Mouse (Mus musculus): ENCODE measurements around the gene Tmco4. TPM values are rescaled to one million over a fixed set of nuclear protein-coding genes. Genes with fewer than 3 reads are reported as not detected.
A peak's percentile ranks its signal among the peaks of the same experiment; 100 is the strongest.
"Not testable (repeated sequence)": the region's sequence is repeated elsewhere in the genome, so short reads cannot be mapped to it uniquely, and the experiment has no call there.

Tmco4 gene
- polyA plus RNA-seq, 1 experiment from 2014 or later: 5.5 TPM

DNA sequence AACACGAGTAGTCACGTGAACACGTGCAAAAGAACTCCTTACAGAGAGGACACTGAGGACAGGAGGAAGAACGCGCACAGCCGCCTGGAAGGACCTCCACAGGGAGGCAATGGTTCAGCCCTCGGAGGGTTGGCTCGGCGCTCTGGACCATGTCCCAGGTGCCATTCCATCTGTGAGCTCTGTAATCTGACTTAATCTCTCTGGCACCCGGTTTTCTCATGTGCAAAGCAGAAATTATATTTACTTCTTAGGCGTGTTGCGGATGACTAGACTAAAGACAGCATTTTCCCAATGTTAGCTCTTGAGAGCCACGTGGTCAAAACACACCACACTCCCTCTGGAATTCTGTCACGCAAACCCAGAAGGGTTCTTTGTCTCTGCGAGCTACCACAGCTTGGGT lies 13.6 kb upstream of the Tmco4 start:
- H3K27me3 ChIP-seq: no peaks in the 10 kb centered on the region
- H3K9me3 ChIP-seq: no peaks in the 10 kb centered on the region
- ATAC-seq (ENCODE audit: insufficient number of reproducible peaks, low FRiP score, low TSS enrichment, low read depth): no peak
- H3K9ac ChIP-seq: no peak overlapping the region
- H3K36me3 ChIP-seq: no peaks in the 10 kb centered on the region
- no peak overlapping the region for H3K4me2 ChIP-seq
- no peak overlapping the region for H3K27ac ChIP-seq
- H3K4me3 ChIP-seq: no peak overlapping the region
- H3K4me1 ChIP-seq: no peaks in the 10 kb centered on the region
- WGBS: 78% methylated on average over 15 of the region's 15 CpGs

DNA sequence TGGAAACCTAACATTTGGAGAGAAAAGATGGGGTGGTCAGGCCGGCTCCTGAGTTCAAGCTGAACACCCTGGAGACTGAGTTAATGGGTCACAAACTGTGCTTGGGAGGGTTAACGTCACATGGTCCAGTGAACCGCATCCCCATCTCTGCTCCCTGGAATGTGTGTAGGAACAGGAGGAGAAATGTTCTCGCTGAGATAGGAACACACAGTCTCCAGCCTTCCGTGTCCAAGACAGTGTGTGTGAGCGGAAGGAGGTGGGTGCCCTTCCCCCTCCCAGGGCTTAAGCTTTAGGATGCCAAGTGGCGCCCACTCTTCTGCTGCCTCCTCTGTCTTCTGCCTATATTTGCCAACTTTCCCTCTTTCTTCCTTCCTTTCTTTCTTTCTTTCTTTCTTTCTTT lies 12.8 kb upstream of the Tmco4 start:
- ATAC-seq (ENCODE audit: insufficient number of reproducible peaks, low FRiP score, low TSS enrichment, low read depth): no peak
- Histone ChIP-seq H3K4me3 (no peak overlapping the region), H3K27me3 (no peaks in the 10 kb centered on the region), H3K27ac (no peak overlapping the region), H3K4me2 (no peak overlapping the region), H3K36me3 (no peaks in the 10 kb centered on the region), H3K9ac (no peak overlapping the region), H3K4me1 (no peaks in the 10 kb centered on the region), H3K9me3 (no peaks in the 10 kb centered on the region)
- 75% methylated on average over 7 of the region's 7 CpGs for WGBS

- Histone ChIP-seq H3K36me3 (no peaks in the 10 kb centered on the region), H3K4me3 (no peak overlapping the region), H3K27me3 (0 out of 2 replicates have a peak, but pooled peaks cover under 1% of the 10 kb centered on the region), H3K9me3 (no peaks in the 10 kb centered on the region), H3K27ac (no peak overlapping the region), H3K4me1 (no peaks in the 10 kb centered on the region), H3K4me2 (no peak overlapping the region), H3K9ac (no peak overlapping the region)
- WGBS: 69% methylated on average over 5 of the region's 5 CpGs
- ATAC-seq (ENCODE audit: insufficient number of reproducible peaks, low FRiP score, low TSS enrichment, low read depth): no peak
Observed at GRCm38 (mm10) chr4:138962719-138963118, 10.0 kb upstream of the Tmco4 start.

DNA sequence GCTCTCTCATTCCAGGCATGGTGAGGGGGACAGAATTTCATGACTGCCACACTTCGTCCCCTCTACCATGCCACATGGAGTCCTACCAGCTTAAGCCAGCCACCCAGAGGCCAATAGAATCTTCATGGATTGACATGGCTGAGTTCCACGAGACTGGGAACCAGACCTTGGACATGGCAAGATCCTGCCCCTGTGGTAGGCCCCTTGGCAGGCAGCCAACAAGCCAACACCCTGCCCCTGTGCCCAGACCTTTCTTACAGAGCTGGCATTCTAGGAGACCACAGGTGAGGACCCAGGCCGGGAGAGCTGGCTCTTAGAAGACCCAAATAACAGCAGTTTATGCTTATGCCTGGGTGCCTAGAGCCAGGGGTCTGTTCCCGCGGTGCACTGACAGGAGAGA lies 6.8 kb upstream of the Tmco4 start:
- H3K27ac ChIP-seq: no peak overlapping the region
- H3K4me3 ChIP-seq: no peak overlapping the region
- 0 out of 2 replicates have a peak, but pooled peaks cover 2% of the 10 kb centered on the region for H3K27me3 ChIP-seq
- H3K4me1 ChIP-seq: no peaks in the 10 kb centered on the region
- no peak for ATAC-seq (ENCODE audit: insufficient number of reproducible peaks, low FRiP score, low TSS enrichment, low read depth)
- H3K4me2 ChIP-seq: no peak overlapping the region
- WGBS: 71% methylated on average over 5 of the region's 5 CpGs
- H3K36me3 ChIP-seq: no peaks in the 10 kb centered on the region
- H3K9ac ChIP-seq: no peak overlapping the region
- no peaks in the 10 kb centered on the region for H3K9me3 ChIP-seq

DNA sequence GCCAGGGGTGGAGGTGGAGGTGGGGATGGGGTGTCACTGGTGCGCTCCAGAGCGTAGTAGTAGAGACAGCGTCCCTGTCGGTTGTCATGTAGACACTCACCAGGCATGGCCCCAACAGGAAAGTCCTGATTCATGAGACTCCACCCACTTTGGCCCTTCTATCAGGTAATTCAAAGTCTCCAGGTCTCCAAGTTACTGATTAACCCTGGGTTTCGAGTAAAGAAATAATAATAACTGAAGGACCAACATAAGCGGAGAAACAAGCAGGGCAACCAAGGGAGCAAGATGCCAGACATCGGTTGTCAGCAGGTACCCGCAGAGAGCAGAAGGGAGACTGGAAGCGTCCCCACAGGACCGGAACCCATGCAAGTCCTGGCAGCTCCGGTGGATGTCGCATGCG lies 5.8 kb upstream of the Tmco4 start, which contains the start of gene Rnf186:
Gene Rnf186, plus strand, starts transcription at position 247 of the 400 bp plus-strand sequence.
- ATAC-seq (ENCODE audit: insufficient number of reproducible peaks, low FRiP score, low TSS enrichment, low read depth): no peak

DNA sequence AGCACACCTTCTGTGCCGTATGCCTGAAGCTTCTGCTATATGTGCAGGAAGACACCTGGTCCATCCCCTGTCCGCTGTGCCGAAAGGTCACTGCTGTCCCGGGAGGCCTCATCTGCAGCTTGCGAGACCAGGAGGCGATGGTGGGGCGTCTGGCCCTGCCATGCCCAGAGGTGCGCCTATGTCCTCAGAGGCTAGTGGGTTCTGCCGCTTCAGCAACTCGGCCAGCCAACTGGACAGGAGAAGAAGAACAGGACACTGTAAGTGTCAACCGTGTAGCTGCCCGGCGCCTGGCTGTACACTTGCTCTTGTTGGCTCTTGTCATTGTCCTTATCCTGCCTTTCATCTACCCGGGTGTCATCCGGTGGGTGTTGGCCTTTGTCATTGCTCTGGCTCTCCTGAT lies 5.2 kb upstream of the Tmco4 start:
- Histone ChIP-seq H3K27me3 (0 out of 2 replicates have a peak, but pooled peaks cover 2% of the 10 kb centered on the region), H3K4me3 (no peak overlapping the region), H3K4me1 (peaks cover 7% of the 10 kb centered on the region), H3K4me2 (no peak overlapping the region), H3K9ac (no peak overlapping the region), H3K36me3 (no peaks in the 10 kb centered on the region), H3K9me3 (no peaks in the 10 kb centered on the region), H3K27ac (no peak overlapping the region)
- WGBS: 88% methylated on average over 15 of the region's 15 CpGs
- ATAC-seq (ENCODE audit: insufficient number of reproducible peaks, low FRiP score, low TSS enrichment, low read depth): no peak

More for the DNA sequence above, 5.8 kb upstream of the Tmco4 start, which contains the start of gene Rnf186:
- Histone ChIP-seq H3K4me2 (no peak within 1 kb of the TSS), H3K9ac (no peak within 1 kb of the TSS), H3K4me1 (peaks cover 1% of the 10 kb centered on the region), H3K9me3 (no peaks in the 10 kb centered on the region), H3K27ac (no peak within 1 kb of the TSS), H3K4me3 (no peak within 1 kb of the TSS), H3K36me3 (no peaks in the 10 kb centered on the region), H3K27me3 (0 out of 2 replicates have a peak, but pooled peaks cover 2% of the 10 kb centered on the region)
- WGBS: 85% methylated on average over 13 of the region's 13 CpGs

GRCm38 (mm10) chr4:138968772-138969556 lies 3.7 kb upstream of the Tmco4 start:
- no peak overlapping the region for H3K9ac ChIP-seq
- no peak overlapping the region for H3K4me3 ChIP-seq
- no peaks in the 10 kb centered on the region for H3K9me3 ChIP-seq
- ATAC-seq (ENCODE audit: insufficient number of reproducible peaks, low FRiP score, low TSS enrichment, low read depth): no peak
- no peaks in the 10 kb centered on the region for H3K36me3 ChIP-seq
- 59% methylated on average over 16 of the region's 16 CpGs for WGBS
- no peak overlapping the region for H3K4me2 ChIP-seq
- peaks cover 20% of the 10 kb centered on the region for H3K4me1 ChIP-seq
- 0 out of 2 replicates have a peak, but pooled peaks cover 2% of the 10 kb centered on the region for H3K27me3 ChIP-seq
- H3K27ac ChIP-seq: no peak overlapping the region

- H3K36me3 ChIP-seq: no peaks in the 10 kb centered on the region
- H3K4me3 ChIP-seq: no peak overlapping the region
- 53% methylated on average over 9 of the region's 9 CpGs for WGBS
- H3K4me2 ChIP-seq: no peak overlapping the region
- H3K9me3 ChIP-seq: no peaks in the 10 kb centered on the region
- 0 out of 2 replicates have a peak, but pooled peaks cover 2% of the 10 kb centered on the region for H3K27me3 ChIP-seq
- no peak overlapping the region for H3K27ac ChIP-seq
- H3K4me1 ChIP-seq: peaks cover 20% of the 10 kb centered on the region
- ATAC-seq (ENCODE audit: insufficient number of reproducible peaks, low FRiP score, low TSS enrichment, low read depth): no peak
- H3K9ac ChIP-seq: no peak overlapping the region
Observed at GRCm38 (mm10) chr4:138969736-138970135, 3.0 kb upstream of the Tmco4 start.

DNA sequence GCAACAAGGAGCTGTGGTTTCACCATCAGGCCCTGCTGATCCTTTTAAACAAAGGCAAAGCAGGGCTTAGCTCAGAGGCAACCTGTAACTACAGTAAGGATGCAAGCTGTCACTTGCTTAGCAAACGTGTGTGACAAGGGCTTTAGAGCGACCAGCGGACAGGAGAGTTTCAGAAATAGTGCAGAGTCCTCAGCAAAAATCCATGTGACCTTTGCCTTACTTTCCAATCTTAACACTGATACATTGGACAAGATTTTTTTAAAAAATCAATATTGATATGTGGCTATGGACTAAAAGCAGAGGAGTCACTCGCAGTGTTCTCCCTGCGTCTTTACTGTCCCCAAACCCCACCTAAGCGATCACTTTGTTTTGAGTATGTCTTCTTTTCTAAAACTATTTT lies 1.3 kb upstream of the Tmco4 start:
- no peaks in the 10 kb centered on the region for H3K36me3 ChIP-seq
- H3K4me3 ChIP-seq: no peak overlapping the region
- H3K9me3 ChIP-seq: no peaks in the 10 kb centered on the region
- no peak overlapping the region for H3K9ac ChIP-seq
- no peak for ATAC-seq (ENCODE audit: insufficient number of reproducible peaks, low FRiP score, low TSS enrichment, low read depth)
- 90% methylated on average over 6 of the region's 6 CpGs for WGBS
- no peak overlapping the region for H3K27ac ChIP-seq
- H3K4me1 ChIP-seq: peaks cover 20% of the 10 kb centered on the region
- no peak overlapping the region for H3K4me2 ChIP-seq
- 0 out of 2 replicates have a peak, but pooled peaks cover 2% of the 10 kb centered on the region for H3K27me3 ChIP-seq

- H3K9me3 ChIP-seq: no peaks in the 10 kb centered on the region
- peak overlapping the region; percentile 61 for H3K4me3 ChIP-seq
- peak overlapping the region; percentile 80 for H3K9ac ChIP-seq
- H3K36me3 ChIP-seq: no peaks in the 10 kb centered on the region
- H3K27ac ChIP-seq: peak overlapping the region; percentile 85
- H3K27me3 ChIP-seq: 0 out of 2 replicates have a peak, but pooled peaks cover 2% of the 10 kb centered on the region
- WGBS: 16% methylated on average over 20 of the region's 20 CpGs
- 0 out of 2 replicates have a peak, but pooled peaks have one; percentile 27 for ATAC-seq (ENCODE audit: insufficient number of reproducible peaks, low FRiP score, low TSS enrichment, low read depth)
- H3K4me2 ChIP-seq: peak overlapping the region; percentile 94
- peaks cover 20% of the 10 kb centered on the region for H3K4me1 ChIP-seq
Observed at GRCm38 (mm10) chr4:138972139-138972826, 405 bp upstream of the Tmco4 start.

GRCm38 (mm10) chr4:138973719-138974115 lies 1.0 kb downstream of the Tmco4 start:
- H3K36me3 ChIP-seq: no peaks in the 10 kb centered on the region
- peaks cover 20% of the 10 kb centered on the region for H3K4me1 ChIP-seq
- no peaks in the 10 kb centered on the region for H3K27me3 ChIP-seq
- H3K27ac ChIP-seq: 0 out of 2 replicates have a peak overlapping the region, but pooled peaks have one; percentile 85
- WGBS: 61% methylated on average over 3 of the region's 3 CpGs
- H3K4me3 ChIP-seq: peak overlapping the region; percentile 61
- peak overlapping the region; percentile 94 for H3K4me2 ChIP-seq
- no peaks in the 10 kb centered on the region for H3K9me3 ChIP-seq
- ATAC-seq (ENCODE audit: insufficient number of reproducible peaks, low FRiP score, low TSS enrichment, low read depth): no peak
- H3K9ac ChIP-seq: peak overlapping the region; percentile 80

- not testable (repeated sequence) for ATAC-seq (ENCODE audit: insufficient number of reproducible peaks, low FRiP score, low TSS enrichment, low read depth); H3K27ac ChIP-seq; H3K4me3 ChIP-seq; H3K27me3 ChIP-seq; H3K9ac ChIP-seq; H3K36me3 ChIP-seq; H3K9me3 ChIP-seq; H3K4me2 ChIP-seq
- peaks cover 20% of the 10 kb centered on the region for H3K4me1 ChIP-seq
- 90% methylated on average over 2 of the region's 2 CpGs for WGBS
Observed at GRCm38 (mm10) chr4:138974540-138974939, 1.9 kb downstream of the Tmco4 start.
